Mouse (Mus musculus) mouse trophoblast stem cell (cell line): ENCODE results near the gene Hoxb4.

Experiments used
- in situ Hi-C, 2 experiments: fragments of 300-500 bp; cut with MseI, MboI; formaldehyde crosslinking; loops; 2 replicates in 1 of 2; 3 replicates in 1 of 2; pipeline ENCODE4 v1.15.1; 2025

Gene Hoxb4

DNA sequence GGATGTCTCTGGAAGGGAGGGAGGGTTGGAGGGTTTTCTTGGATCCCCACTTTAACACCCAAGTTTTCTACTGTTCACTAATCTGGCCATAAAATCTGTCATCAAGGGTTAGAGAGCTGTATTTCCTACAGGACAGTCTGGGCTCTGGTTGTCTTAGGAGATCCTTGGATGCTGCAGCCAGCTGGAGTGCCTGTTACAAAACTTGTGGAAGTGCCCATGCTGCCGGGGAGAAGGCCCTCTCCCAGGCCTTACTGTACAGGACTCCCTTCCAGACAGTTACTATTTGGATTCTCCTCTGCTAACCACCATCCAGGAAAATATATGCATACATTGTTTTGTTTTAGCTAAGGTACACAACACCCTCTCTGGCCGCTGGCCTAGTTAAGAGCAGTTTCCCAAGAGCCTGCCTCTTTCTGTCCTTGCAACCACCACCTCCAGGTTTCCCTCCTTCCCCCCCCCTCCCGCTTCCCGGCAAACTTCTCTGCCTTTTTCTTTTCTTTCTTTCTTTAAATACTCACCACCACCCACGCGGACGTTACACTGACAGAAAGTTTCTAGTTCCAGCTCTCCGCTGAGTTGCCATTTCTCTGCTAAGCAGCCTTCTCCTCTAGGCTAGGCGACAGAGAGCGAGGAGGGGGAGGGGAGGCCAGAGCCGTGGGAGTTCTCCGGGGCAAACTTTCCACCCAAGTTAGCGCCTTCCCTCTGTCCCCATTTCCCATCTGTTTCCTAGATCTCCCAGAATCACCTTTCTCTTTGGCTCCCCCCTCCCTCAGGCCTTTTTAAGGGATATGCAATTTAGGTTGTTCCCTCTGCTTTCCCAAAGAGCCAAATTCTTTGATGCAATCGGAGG is 31.6 kb downstream of the Hoxb4 start:
- in situ Hi-C loops: no loop called here

DNA sequence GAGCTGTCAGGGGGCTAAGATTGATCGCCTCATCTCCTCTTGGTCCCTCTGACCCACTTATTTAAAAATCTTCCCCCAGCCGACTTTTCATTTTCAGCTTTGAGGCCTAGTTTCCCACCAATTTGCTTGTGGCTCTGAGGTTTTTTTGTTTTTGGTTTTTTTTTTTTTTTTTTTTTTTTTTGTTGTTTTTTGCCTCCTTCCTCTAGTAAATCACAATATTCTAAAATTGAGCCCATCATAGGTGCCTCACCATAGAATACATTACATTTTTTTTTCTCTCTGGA is 32.2 kb downstream of the Hoxb4 start, which contains the start of gene Hoxb2:
Hoxb2 (plus strand) TSS at position 185 of the 284 bp plus-strand sequence.
- in situ Hi-C loops: no loop called here

DNA sequence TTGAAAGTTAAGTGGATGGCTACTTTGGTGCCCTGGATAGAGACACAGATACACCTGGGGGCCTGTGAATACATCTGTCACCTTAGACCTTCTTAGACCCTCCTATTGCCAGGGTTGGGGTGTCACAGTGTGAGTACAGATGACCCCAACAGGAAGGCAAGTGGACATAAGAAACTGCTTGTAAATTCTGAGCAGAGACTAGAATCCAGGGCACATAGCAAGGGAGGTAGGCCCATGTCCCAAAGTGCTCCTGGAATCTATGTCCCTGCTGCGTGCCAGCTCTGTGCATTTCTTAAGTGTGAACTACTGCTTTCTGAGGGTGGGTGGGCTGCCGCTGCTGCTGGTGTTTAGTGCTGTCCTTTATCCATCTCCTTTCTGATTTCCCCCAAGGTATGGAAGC is 32.7 kb downstream of the Hoxb4 start:
- in situ Hi-C loops: no loop called here

- in situ Hi-C loops: no loop called here
These were observed 33.2 kb downstream of the Hoxb4 start for GRCm38 (mm10) chr11:96351312-96351711.

DNA sequence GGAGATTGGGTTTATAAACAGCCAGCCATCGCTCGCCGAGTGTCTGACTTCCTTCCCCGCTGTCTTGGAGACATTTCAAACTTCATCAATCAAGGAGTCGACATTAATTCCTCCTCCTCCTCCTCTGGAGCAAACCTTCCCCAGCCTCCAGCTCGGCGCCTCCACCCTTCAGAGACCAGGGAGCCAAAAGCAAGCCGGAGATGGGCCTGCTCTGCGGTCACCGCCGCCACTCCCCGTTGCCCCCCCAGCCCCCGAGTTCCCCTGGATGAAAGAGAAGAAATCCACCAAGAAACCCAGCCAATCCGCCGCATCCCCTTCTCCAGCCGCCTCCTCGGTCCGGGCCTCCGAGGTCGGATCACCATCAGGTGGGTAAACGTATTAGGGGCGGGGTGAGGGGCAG is 33.8 kb downstream of the Hoxb4 start:
- in situ Hi-C loops: no loop called here

DNA sequence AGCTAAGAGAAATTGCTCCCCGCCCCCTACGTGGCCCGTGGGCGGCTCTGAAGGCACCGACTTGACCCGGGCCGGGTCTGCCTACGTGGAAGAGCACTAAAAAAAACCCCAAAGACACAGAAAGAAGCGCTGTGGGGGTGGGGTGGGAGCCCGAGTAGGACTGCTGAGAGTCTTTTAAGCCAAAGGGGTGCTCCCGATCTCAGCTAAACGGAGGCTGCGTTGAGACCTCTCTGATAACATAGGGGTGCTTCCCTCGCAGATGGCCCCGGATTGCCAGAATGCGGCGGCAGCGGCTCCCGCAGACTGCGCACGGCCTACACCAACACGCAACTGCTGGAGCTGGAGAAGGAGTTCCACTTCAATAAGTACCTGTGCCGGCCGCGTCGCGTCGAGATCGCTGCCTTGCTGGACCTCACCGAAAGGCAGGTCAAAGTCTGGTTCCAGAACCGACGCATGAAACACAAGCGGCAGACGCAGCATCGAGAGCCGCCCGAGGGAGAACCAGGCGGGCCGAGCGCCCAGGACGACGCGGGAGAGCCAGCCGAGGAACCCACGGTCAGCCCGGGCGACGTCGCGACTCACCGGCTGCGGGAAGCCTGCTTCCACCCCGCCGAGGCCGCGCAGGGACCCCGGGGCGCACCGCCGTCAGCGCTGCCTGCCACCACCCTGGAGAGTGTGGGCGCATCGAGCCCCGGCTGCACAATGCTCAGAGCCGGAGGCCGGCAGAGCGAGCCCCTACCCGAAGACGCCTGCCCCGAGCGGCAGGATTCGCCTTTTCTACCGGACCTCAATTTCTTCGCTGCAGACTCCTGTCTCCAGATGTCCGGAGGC is 34.8 kb downstream of the Hoxb4 start:
- in situ Hi-C loops: no loop called here

- in situ Hi-C loops: no loop called here
These were observed 35.4 kb downstream of the Hoxb4 start for GRCm38 (mm10) chr11:96353522-96353841.

DNA sequence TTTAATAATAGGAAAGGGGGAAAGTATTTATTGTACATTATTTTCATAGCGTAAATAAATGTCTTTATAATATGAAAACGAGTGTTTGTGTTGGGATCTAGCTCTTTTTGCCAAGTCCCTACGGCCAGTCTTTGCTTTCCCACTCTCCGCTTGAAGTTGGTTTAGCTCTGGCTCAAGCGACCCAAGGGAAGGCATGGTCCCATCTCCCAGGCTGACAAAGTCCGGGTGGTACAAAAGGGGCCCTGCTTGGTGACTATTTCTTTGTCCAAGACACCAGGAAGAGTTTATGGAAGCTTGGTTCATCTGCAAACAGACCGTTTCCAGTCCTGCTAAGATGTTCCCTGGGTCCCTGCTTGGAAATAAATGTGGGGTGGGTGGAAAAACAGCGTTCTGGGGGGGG is 35.9 kb downstream of the Hoxb4 start:
- in situ Hi-C loops: no loop called here

GRCm38 (mm10) chr11:96354376-96354775 is 36.3 kb downstream of the Hoxb4 start:
- in situ Hi-C loops: no loop called here

- in situ Hi-C loops: no loop called here
These were observed 36.8 kb downstream of the Hoxb4 start for GRCm38 (mm10) chr11:96354801-96355311.

- in situ Hi-C loops: no loop called here
These were observed 45.7 kb downstream of the Hoxb4 start for GRCm38 (mm10) chr11:96363807-96364206.

DNA sequence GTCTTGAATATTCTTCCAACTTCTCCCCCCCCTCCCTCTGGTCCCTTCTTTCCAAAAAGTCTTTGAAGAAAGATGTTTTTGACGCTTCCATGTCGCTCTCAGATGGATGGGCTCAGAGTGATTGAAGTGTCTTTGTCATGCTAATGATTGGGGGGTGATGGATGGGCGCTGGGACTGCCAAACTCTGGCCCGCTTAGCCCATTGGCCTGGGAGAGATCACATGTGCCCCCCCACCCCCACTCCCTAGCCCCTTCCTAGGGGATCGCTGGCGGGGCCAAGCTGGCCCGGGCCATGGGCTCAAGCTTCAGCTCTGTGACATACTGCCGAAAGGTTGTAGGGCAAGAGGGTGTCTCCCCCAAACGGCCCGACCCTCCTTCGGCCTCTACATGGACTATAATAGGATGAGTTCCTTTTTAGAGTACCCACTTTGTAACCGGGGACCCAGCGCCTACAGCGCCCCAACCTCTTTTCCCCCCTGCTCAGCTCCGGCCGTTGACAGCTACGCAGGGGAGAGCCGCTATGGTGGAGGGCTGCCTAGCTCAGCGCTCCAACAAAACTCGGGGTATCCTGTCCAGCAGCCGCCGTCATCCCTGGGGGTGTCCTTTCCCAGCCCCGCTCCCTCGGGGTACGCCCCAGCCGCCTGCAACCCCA is 47.5 kb downstream of the Hoxb4 start, which contains the start of gene Hoxb1:
Hoxb1 (plus strand) TSS at position 312 of the 651 bp plus-strand sequence.
- in situ Hi-C loops: no loop called here

DNA sequence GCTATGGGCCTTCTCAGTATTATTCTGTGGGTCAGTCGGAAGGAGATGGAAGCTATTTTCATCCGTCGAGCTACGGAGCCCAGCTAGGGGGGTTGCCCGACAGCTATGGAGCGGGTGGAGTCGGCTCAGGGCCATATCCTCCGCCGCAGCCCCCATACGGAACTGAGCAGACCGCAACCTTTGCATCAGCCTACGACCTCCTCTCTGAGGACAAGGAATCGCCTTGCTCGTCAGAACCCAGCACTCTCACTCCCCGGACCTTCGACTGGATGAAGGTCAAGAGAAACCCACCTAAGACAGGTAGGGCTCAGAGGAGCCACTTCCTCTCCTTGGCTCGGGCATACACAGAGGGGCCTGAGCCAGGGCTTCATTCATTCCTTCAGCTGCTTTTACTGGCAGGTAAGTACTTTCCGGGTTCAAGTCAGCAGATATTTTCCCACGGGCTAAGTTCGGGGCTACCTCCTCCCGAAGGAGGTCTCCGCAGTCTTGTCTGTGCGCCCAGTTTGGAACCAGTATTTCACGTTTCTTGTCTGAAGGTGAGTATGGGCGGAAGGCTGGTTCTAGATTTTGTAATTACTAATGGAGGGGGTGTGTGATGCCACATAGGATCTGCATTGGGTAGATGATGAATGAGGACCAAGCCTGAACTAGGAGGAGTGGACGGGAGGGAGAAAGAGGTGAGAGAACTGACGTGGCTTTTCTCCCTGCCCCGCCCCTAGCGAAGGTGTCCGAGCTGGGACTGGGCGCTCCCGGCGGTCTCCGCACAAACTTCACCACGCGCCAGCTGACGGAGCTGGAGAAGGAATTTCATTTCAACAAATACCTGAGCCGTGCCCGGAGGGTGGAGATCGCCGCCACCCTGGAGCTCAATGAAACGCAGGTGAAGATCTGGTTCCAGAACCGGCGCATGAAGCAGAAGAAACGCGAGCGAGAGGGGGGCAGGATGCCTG is 48.3 kb downstream of the Hoxb4 start:
- in situ Hi-C loops: no loop called here

- in situ Hi-C loops: no loop called here
These were observed 49.1 kb downstream of the Hoxb4 start for GRCm38 (mm10) chr11:96367141-96367540.

GRCm38 (mm10) chr11:96368686-96369085 is 50.6 kb downstream of the Hoxb4 start:
- in situ Hi-C loops: no loop called here

DNA sequence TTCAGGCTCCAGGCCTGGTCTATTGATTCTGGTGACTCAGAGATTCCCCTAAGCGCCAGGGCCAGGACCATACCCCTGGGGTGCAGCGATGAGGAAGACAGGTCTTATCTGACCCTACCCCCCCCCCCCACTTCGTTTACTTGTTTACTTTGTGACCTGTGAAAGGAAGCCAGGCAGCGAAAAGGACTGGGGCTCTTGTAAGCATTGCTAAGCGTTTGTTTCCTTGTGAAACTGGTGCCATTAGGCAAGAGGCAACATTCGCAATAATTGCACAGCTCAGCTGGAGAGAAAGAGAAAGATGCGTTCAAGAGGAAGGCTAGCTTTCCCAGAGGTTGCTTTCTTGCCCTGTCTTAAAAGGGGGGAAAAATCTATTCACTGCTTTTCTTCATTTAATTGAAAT is 51.1 kb downstream of the Hoxb4 start:
- in situ Hi-C loops: no loop called here
